Mouse (Mus musculus): ENCODE results near the gene Cdk5. TPM values are rescaled to one million over a fixed set of nuclear protein-coding genes. Genes with fewer than 3 reads are reported as not detected.

Cdk5 gene
- 17.3 and 21.6 TPM in 2 replicates for total RNA-seq (2014; rRNA removed; ENCODE audit: low replicate concordance)
- polyA plus RNA-seq (2015; fragmentation: Nextera tagmentation; extraction: Ambion mirVana) = 30.9 and 32.2 TPM in 2 replicates

GRCm38 (mm10) chr5:24423129-24424003 lies at the start of gene Cdk5, which contains the start of gene Slc4a2:
TSS of gene Cdk5 (minus strand) at chr5:24423530.
TSS of gene Slc4a2 (plus strand) at chr5:24423837.
- H3K9ac ChIP-seq (replicated peaks; ENCODE audit: low read depth, low read length) = peak within 1 kb of the TSS; percentile 70
- no peak for TF ChIP-seq CTCF (IDR thresholded peaks at IDR 0.05; ENCODE audit: low read depth)
- peak; percentile 63; the same call in 1 of the 2 replicates for TF ChIP-seq EP300 (IDR thresholded peaks at IDR 0.05; ENCODE audit: low read depth)
- H3K4me3 ChIP-seq (ENCODE audit: low read depth, low read length) = peak within 1 kb of the TSS; percentile 72
- DNase-seq (ENCODE audit: low spot score) = peak; percentile 99
- H3K27ac ChIP-seq (ENCODE audit: low read depth) = peak within 1 kb of the TSS; percentile 96
- H3K4me2 ChIP-seq (ENCODE audit: low read depth, low read length) = peak within 1 kb of the TSS; percentile 77
- peaks cover 15% of the 10 kb centered on the region; the same call in 1 of the 2 replicates for H3K36me3 ChIP-seq (replicated peaks; ENCODE audit: control insufficient read depth, insufficient read depth, low read length)
- under 1% methylated on average over 46 of the region's 46 CpGs for WGBS
- H3K4me1 ChIP-seq (ENCODE audit: control insufficient read depth, insufficient read depth) = peaks cover 24% of the 10 kb centered on the region
- H3K9me3 ChIP-seq (replicated peaks; ENCODE audit: control insufficient read depth, low read length) = no peaks in the 10 kb centered on the region
- H3K27me3 ChIP-seq (ENCODE audit: control insufficient read depth, insufficient read depth, low read length) = no peaks in the 10 kb centered on the region
- peak; percentile 93 for ATAC-seq (ENCODE audit: insufficient read depth, low read depth)

DNA sequence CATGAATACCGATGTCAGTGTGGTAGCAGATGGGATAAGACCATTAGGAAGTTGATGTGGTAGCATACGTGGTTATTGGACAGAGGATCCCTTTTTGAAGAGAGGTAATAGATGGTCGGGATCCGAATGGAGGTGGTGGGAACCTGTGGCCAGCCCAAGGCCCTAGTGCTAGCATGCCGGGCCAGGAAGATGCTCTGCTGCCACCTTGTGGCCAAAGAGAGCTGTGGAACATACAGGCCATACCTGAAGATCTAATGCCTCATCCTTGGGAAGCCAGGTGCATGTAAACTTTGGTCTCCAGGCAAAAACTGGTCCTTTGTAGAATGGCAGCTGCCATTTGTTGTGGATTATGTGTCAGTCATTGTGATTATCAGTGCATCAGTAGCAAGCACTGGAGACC lies 47.3 kb upstream of the Cdk5 start:
- 17% methylated on average over 5 of the region's 5 CpGs for WGBS
- Histone ChIP-seq H3K4me3 (ENCODE audit: low read depth, low read length) (no peak overlapping the region), H3K4me1 (ENCODE audit: control insufficient read depth, insufficient read depth) (peaks cover 14% of the 10 kb centered on the region), H3K27me3 (ENCODE audit: control insufficient read depth, insufficient read depth, low read length) (0 out of 2 replicates have a peak, but pooled peaks cover 3% of the 10 kb centered on the region), H3K4me2 (ENCODE audit: low read depth, low read length) (no peak overlapping the region), H3K9me3 (replicated peaks; ENCODE audit: control insufficient read depth, low read length) (no peaks in the 10 kb centered on the region), H3K36me3 (replicated peaks; ENCODE audit: control insufficient read depth, insufficient read depth, low read length) (no peaks in the 10 kb centered on the region), H3K27ac (ENCODE audit: low read depth) (no peak overlapping the region), H3K9ac (replicated peaks; ENCODE audit: low read depth, low read length) (no peak overlapping the region)
- TF ChIP-seq CTCF (IDR thresholded peaks at IDR 0.05; ENCODE audit: low read depth) (peak; percentile 94), EP300 (IDR thresholded peaks at IDR 0.05; ENCODE audit: low read depth) (no peak)
- ATAC-seq (ENCODE audit: insufficient read depth, low read depth) (peak; percentile 57; the same call in 1 of the 2 replicates), DNase-seq (ENCODE audit: low spot score) (peak; percentile 58)

DNA sequence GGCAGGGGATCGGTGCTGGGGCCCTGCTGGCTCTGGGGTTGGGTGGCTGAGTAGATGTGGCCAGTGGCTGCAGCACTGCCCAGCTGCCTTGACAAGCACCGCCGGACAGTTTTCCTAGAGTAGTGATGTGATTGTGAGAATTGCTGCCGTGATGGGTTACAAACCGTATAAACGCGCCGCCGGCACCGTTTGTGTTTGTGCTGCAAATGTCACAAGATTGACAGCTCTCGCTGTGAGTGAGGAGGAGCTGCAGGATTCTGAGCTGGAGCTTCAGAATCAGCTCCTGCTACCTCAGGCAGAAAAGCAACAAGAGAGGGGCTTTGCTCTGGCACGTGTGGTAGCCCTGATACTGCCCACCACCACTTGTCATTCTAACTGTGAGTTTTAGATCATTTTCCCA lies 43.4 kb upstream of the Cdk5 start:
- H3K4me2 ChIP-seq (ENCODE audit: low read depth, low read length) = no peak overlapping the region
- DNase-seq (ENCODE audit: low spot score) = no peak
- WGBS = 64% methylated on average over 12 of the region's 12 CpGs
- TF ChIP-seq CTCF (IDR thresholded peaks at IDR 0.05; ENCODE audit: low read depth) = no peak
- TF ChIP-seq EP300 (IDR thresholded peaks at IDR 0.05; ENCODE audit: low read depth) = no peak
- ATAC-seq (ENCODE audit: insufficient read depth, low read depth) = no peak
- H3K4me1 ChIP-seq (ENCODE audit: control insufficient read depth, insufficient read depth) = 0 out of 2 replicates have a peak, but pooled peaks cover 2% of the 10 kb centered on the region
- H3K27me3 ChIP-seq (ENCODE audit: control insufficient read depth, insufficient read depth, low read length) = no peaks in the 10 kb centered on the region
- H3K9ac ChIP-seq (replicated peaks; ENCODE audit: low read depth, low read length) = no peak overlapping the region
- H3K9me3 ChIP-seq (replicated peaks; ENCODE audit: control insufficient read depth, low read length) = no peaks in the 10 kb centered on the region
- no peak overlapping the region for H3K4me3 ChIP-seq (ENCODE audit: low read depth, low read length)
- no peak overlapping the region for H3K27ac ChIP-seq (ENCODE audit: low read depth)
- H3K36me3 ChIP-seq (replicated peaks; ENCODE audit: control insufficient read depth, insufficient read depth, low read length) = 0 out of 2 replicates have a peak, but pooled peaks cover 2% of the 10 kb centered on the region

DNA sequence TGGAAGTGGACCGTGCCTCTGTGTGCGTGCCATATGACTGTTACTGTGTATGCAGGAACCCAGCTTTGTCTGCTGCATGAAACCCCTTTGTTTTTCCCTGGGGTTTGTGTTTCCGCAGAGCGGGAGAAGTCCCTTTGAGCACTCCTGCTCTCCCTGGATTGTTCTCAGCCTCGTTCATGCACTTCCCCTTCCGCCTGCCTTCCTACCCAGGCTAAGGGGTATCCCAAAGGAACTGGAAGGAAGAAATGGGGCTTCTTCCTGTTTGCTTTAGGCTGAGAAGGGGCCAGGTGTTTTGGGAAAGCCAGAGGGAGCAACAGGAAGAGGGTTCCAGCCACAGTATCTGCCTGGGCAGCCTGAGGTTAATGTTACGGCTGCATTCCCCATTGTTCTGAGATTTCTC lies 32.3 kb upstream of the Cdk5 start:
- Histone ChIP-seq H3K4me2 (ENCODE audit: low read depth, low read length) (peak overlapping the region; percentile 30; the same call in 1 of the 2 replicates), H3K9ac (replicated peaks; ENCODE audit: low read depth, low read length) (0 out of 2 replicates have a peak overlapping the region, but pooled peaks have one; percentile 20), H3K27ac (ENCODE audit: low read depth) (peak overlapping the region; percentile 73), H3K4me1 (ENCODE audit: control insufficient read depth, insufficient read depth) (peaks cover 15% of the 10 kb centered on the region), H3K36me3 (replicated peaks; ENCODE audit: control insufficient read depth, insufficient read depth, low read length) (0 out of 2 replicates have a peak, but pooled peaks cover 5% of the 10 kb centered on the region), H3K27me3 (ENCODE audit: control insufficient read depth, insufficient read depth, low read length) (no peaks in the 10 kb centered on the region), H3K4me3 (ENCODE audit: low read depth, low read length) (no peak overlapping the region), H3K9me3 (replicated peaks; ENCODE audit: control insufficient read depth, low read length) (no peaks in the 10 kb centered on the region)
- DNase-seq (ENCODE audit: low spot score) (no peak), ATAC-seq (ENCODE audit: insufficient read depth, low read depth) (no peak)
- WGBS = 63% methylated on average over 7 of the region's 7 CpGs
- TF ChIP-seq CTCF (IDR thresholded peaks at IDR 0.05; ENCODE audit: low read depth) = no peak
- TF ChIP-seq EP300 (IDR thresholded peaks at IDR 0.05; ENCODE audit: low read depth) = no peak

GRCm38 (mm10) chr5:24455076-24455475 lies 31.7 kb upstream of the Cdk5 start:
- Histone ChIP-seq H3K9ac (replicated peaks; ENCODE audit: low read depth, low read length) (0 out of 2 replicates have a peak overlapping the region, but pooled peaks have one; percentile 20), H3K4me1 (ENCODE audit: control insufficient read depth, insufficient read depth) (peaks cover 15% of the 10 kb centered on the region), H3K36me3 (replicated peaks; ENCODE audit: control insufficient read depth, insufficient read depth, low read length) (0 out of 2 replicates have a peak, but pooled peaks cover 5% of the 10 kb centered on the region), H3K27me3 (ENCODE audit: control insufficient read depth, insufficient read depth, low read length) (no peaks in the 10 kb centered on the region), H3K4me2 (ENCODE audit: low read depth, low read length) (peak overlapping the region; percentile 30; the same call in 1 of the 2 replicates), H3K4me3 (ENCODE audit: low read depth, low read length) (no peak overlapping the region), H3K27ac (ENCODE audit: low read depth) (peak overlapping the region; percentile 73), H3K9me3 (replicated peaks; ENCODE audit: control insufficient read depth, low read length) (no peaks in the 10 kb centered on the region)
- DNase-seq (ENCODE audit: low spot score) (no peak), ATAC-seq (ENCODE audit: insufficient read depth, low read depth) (no peak)
- 64% methylated on average over 3 of the region's 3 CpGs for WGBS
- TF ChIP-seq EP300 (IDR thresholded peaks at IDR 0.05; ENCODE audit: low read depth) (no peak), CTCF (IDR thresholded peaks at IDR 0.05; ENCODE audit: low read depth) (no peak)

Data from heart, postnatal 0 days (tissue).